Mouse (Mus musculus) intestine, embryonic 14.5 days (tissue): ENCODE measurements around the gene Bcl10. TPM values are rescaled to one million over a fixed set of nuclear protein-coding genes. Genes with fewer than 3 reads are reported as not detected.

Source experiments
- ATAC-seq: fragments of 200-750 bp; cut with Nextera tagmentation; replicated peaks from 2 replicates; pipeline ENCODE4 v1.8.0; 2017; ENCODE audit warnings: low read depth, moderate number of reproducible peaks, moderate TSS enrichment, moderate library complexity; ENCODE audit not compliant: low FRiP score, low TSS enrichment
- DNase-seq: peaks from one replicate; pipeline ENCODE4 v3.0.0-alpha.2; 2018; ENCODE audit warnings: low spot score
- H3K27ac ChIP-seq: fragments of 300-500 bp; sonication (generic); 2 replicates; pipeline ENCODE4 v1.5.1; 2014; ENCODE audit warnings: low read depth, mild to moderate bottlenecking, control low read depth
- H3K27me3 ChIP-seq: fragments of 300-500 bp; sonication (generic); replicated peaks from 2 replicates; pipeline ENCODE4 v1.6.1; 2014; ENCODE audit warnings: low read length, control low read depth; ENCODE audit not compliant: control insufficient read depth, insufficient read depth
- H3K36me3 ChIP-seq: fragments of 300-500 bp; sonication (generic); 2 replicates; pipeline ENCODE4 v1.6.1; 2014; ENCODE audit warnings: low read length, control low read depth; ENCODE audit not compliant: control insufficient read depth, insufficient read depth
- H3K4me1 ChIP-seq: fragments of 300-500 bp; sonication (generic); replicated peaks from 2 replicates; pipeline ENCODE4 v1.6.1; 2014; ENCODE audit warnings: low read length, control low read depth, mixed read lengths; ENCODE audit not compliant: control insufficient read depth, insufficient read depth
- H3K4me2 ChIP-seq: fragments of 300-500 bp; sonication (generic); 2 replicates; pipeline ENCODE4 v1.6.1; 2014; ENCODE audit warnings: low read length
- H3K4me3 ChIP-seq: fragments of 300-500 bp; sonication (generic); 2 replicates; pipeline ENCODE4 v1.5.1; 2014; ENCODE audit warnings: low read depth, low read length, control low read depth, mixed read lengths
- H3K9ac ChIP-seq: fragments of 300-500 bp; sonication (generic); 2 replicates; pipeline ENCODE4 v1.6.1; 2014; ENCODE audit warnings: mild to moderate bottlenecking, low read length
- H3K9me3 ChIP-seq: fragments of 300-500 bp; sonication (generic); 2 replicates; pipeline ENCODE4 v1.6.1; 2016; ENCODE audit warnings: low read length, control low read depth; ENCODE audit not compliant: control insufficient read depth
- WGBS: fragments of 180-500 bp; shearing (Covaris S2); extraction: QIAGEN DNeasy Blood & Tissue Kit; methylation state at CpG from one replicate; pipeline ENCODE4 v1.1.7; 2014; 5-methylcytosine and 5-hydroxymethylcytosine counted together
- polyA plus RNA-seq: library from polyadenylated mRNA; unstranded; fragments of >200 nt; fragmentation: Nextera tagmentation; extraction: Ambion mirVana; gene quantifications from 2 replicates; pipeline ENCODE4 v1.2.1, GENCODE M21; 2014

The Bcl10 gene
- polyA plus RNA-seq, 1 experiment from 2014 or later: 53.5 TPM

DNA sequence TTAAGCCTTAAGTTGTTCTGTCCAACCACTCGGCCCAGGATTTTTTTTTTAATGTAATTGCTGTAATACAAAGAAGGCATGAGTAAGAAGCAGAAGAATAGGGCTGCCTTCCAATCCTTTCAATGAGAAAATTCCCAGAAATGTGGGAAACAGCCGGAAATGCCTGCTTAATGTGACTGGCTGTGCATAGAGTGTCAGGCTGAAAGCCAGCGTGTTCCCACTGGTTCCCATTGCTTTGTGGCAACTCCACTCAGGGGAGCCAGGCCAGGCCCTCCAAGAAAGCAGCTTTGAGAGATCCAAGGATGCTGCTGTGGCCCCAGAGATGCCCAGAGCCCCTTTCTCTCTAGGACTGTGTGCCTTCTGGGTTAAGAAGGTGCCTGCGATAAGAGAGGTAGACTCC lies 37.2 kb upstream of the Bcl10 start:
- H3K4me3 ChIP-seq: no peak overlapping the region

DNA sequence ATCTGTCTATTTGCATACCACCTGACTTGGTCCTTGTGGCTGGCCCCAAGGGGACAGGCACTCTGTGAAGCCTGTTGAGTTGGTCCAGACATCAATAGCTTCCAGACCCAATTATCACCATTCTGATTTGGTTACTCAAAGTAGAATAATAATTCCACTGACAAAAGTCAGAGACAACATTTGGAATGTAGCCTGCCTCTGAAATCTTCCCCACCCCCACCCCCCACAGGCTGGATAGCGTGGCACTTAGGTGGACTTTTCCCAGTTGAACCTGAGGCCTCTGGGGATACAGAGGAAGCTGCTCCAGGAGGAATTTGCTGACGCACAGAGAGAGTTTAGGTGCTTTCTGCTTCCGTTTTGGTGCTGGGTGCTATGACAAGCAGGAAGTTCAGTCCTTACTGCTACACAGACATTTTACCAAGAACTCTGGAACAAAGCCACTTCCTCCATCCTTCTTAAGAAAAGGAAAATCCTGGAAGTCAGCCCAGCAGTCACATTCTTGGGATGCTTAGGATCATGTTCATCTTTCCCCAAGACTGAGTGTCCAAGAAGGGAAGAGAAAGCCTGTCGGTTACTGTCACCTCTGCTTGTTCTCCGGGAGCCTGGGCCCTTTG lies 36.6 kb upstream of the Bcl10 start:
- peak; percentile 40; the same call in 1 of the 2 replicates for ATAC-seq
- Histone ChIP-seq H3K27me3 (no peaks in the 10 kb centered on the region), H3K4me3 (no peak overlapping the region), H3K4me1 (peaks cover 12% of the 10 kb centered on the region), H3K9ac (no peak overlapping the region), H3K4me2 (no peak overlapping the region), H3K36me3 (no peaks in the 10 kb centered on the region), H3K27ac (peak overlapping the region; percentile 70), H3K9me3 (no peaks in the 10 kb centered on the region)
- DNase-seq: no peak
- 26% methylated on average over 5 of the region's 5 CpGs for whole genome bisulfite sequencing

More for the DNA sequence above, 37.2 kb upstream of the Bcl10 start:
- no peak overlapping the region for H3K4me2 ChIP-seq
- H3K27ac ChIP-seq: peak overlapping the region; percentile 70
- no peaks in the 10 kb centered on the region for H3K27me3 ChIP-seq
- 67% methylated on average over 4 of the region's 4 CpGs for WGBS
- H3K9me3 ChIP-seq: no peaks in the 10 kb centered on the region
- H3K36me3 ChIP-seq: no peaks in the 10 kb centered on the region
- H3K9ac ChIP-seq: no peak overlapping the region
- H3K4me1 ChIP-seq: peaks cover 12% of the 10 kb centered on the region
- DNase-seq: no peak
- no peak for ATAC-seq

DNA sequence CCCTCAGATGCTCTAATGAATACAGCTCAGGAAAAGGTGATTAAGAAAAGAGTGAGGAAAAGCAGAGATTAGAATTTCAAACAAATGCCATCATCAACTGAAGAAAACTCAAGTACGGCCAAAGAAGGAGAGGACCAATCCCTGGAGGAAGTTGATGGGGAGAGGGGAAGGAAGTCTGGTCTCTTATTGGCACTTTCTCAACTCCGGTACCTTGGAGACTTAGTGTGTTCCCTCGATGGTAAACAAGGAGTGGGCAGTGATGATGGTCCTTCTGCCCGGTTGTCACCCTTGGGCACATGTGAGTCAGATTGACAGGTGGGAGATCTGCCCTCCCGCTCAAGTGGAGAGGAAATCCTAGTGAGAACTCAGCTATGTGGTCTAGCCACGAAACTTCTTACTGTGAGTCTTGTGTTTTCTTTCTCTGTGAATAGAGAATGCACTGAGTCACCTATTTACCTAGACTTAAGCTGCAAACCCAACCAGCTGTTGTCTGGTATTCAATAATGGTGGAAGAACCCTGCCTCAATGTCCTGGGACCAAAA lies 35.1 kb upstream of the Bcl10 start:
- Histone ChIP-seq H3K4me2 (no peak overlapping the region), H3K27ac (no peak overlapping the region), H3K36me3 (no peaks in the 10 kb centered on the region), H3K4me1 (peaks cover 12% of the 10 kb centered on the region), H3K9me3 (no peaks in the 10 kb centered on the region), H3K9ac (no peak overlapping the region), H3K4me3 (no peak overlapping the region), H3K27me3 (no peaks in the 10 kb centered on the region)
- 78% methylated on average over 6 of the region's 6 CpGs for WGBS
- DNase-seq: no peak
- ATAC-seq: no peak

DNA sequence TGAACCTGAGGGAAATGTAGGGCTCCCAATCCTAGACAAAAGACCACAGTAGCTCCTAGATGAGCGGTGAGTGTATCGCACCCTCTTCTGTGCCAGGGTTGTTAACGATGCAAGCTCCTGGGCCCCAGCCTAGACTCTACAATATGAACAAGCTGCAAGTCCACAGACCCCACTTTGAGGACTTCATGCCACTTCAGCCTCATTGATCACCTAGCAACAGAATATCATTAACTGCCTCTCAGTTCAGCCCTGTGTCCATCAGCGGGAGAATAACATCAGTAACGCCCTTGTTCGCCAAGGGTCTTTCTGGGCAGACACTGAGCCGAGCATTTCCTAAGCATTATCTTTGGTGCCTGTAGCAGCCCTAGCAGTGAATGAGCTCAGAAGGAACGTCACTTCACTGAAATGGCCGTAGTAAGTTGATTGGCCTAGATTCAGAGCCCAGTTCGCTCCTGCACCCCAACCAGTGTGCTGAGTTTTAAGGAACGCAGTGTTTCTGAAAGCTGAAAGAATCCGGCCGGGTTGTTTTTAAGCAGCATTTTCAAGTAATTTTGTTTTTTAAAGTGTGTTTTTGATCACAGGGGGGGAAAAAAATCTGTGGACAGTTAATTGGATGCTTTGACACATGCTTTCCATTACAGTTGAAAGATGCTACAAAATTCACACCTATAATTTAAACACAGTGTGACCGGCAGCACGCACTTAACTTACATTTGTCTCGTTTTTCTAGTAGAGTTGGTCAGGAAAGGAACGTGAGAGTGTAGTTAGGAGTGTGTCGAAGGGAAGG lies 32.1 kb upstream of the Bcl10 start:
- Histone ChIP-seq H3K4me1 (peaks cover 11% of the 10 kb centered on the region), H3K4me3 (no peak overlapping the region), H3K36me3 (no peaks in the 10 kb centered on the region), H3K27ac (no peak overlapping the region), H3K9ac (no peak overlapping the region), H3K9me3 (no peaks in the 10 kb centered on the region), H3K27me3 (no peaks in the 10 kb centered on the region), H3K4me2 (no peak overlapping the region)
- DNase-seq (no peak), ATAC-seq (no peak)
- 88% methylated on average over 18 of the region's 18 CpGs for WGBS

DNA sequence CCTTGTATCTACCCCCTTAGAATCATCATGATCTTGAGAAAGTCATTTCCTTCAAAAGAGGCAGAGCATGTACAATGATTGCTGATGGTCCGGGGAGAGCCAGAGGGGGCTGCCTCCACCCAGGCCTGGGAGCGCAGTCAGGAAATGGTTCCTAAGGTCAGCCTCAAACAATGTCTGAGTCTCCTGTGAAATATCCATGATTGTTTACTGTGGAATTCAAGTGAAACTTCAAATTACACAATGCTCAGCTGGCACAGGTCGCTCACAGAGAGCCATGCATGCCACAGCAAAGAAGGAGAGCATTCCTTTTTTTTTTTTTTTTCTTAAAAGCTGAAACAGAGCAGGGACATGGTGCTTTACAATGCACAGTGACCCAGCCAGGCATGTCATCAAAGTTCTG lies 30.2 kb upstream of the Bcl10 start:
- H3K36me3 ChIP-seq: no peaks in the 10 kb centered on the region
- no peaks in the 10 kb centered on the region for H3K4me1 ChIP-seq
- no peaks in the 10 kb centered on the region for H3K9me3 ChIP-seq
- H3K4me2 ChIP-seq: no peak overlapping the region
- ATAC-seq: no peak
- no peak overlapping the region for H3K9ac ChIP-seq
- H3K4me3 ChIP-seq: no peak overlapping the region
- WGBS: 60% methylated on average over 3 of the region's 3 CpGs
- H3K27me3 ChIP-seq: no peaks in the 10 kb centered on the region
- no peak overlapping the region for H3K27ac ChIP-seq
- DNase-seq: no peak

DNA sequence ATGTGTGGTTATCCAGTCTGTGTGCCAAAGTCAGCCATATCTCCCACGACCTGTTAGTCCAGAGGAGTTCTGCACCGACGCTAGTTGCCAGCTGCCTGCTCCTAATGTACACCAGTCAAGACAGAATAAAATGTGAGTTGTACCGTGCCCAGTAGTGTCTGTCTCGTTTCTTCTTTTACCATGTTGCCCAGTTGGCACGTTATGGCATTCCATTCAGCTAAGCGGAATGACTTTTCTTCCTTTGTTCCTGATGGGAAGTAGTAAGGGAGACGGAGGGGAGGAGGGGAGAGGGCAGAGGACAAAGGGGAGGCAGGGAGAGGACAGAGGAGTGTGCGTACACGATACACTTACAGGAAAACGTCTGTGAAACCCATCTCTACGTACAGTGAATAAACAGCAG lies 28.5 kb upstream of the Bcl10 start:
- WGBS: 82% methylated on average over 12 of the region's 12 CpGs
- no peaks in the 10 kb centered on the region for H3K36me3 ChIP-seq
- no peak for DNase-seq
- H3K4me2 ChIP-seq: no peak overlapping the region
- no peaks in the 10 kb centered on the region for H3K27me3 ChIP-seq
- no peaks in the 10 kb centered on the region for H3K9me3 ChIP-seq
- no peak overlapping the region for H3K9ac ChIP-seq
- no peak overlapping the region for H3K27ac ChIP-seq
- ATAC-seq: no peak
- H3K4me1 ChIP-seq: no peaks in the 10 kb centered on the region
- no peak overlapping the region for H3K4me3 ChIP-seq

DNA sequence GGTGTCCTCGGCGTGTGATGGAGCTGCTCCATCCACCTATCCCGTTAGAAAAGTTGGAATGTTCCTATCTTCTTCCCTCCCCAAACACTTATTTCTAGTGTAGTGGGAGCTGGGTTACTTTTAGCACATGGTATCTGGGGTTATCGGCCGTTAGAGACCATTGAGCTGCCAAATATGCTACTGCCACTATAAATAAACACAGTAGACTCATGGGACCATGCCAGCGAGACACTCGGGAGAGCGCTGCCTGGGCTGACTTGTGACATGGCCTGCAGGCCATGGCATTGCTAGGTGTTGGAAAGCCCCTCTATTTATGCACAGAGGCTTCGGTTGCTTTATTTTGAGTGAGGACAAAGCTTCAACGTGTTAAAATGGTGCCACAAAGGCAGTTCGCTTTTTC lies 24.9 kb upstream of the Bcl10 start:
- no peaks in the 10 kb centered on the region for H3K36me3 ChIP-seq
- no peak overlapping the region for H3K27ac ChIP-seq
- no peak overlapping the region for H3K4me3 ChIP-seq
- ATAC-seq (no peak), DNase-seq (no peak)
- no peak overlapping the region for H3K9ac ChIP-seq
- no peak overlapping the region for H3K4me2 ChIP-seq
- H3K4me1 ChIP-seq: no peaks in the 10 kb centered on the region
- H3K9me3 ChIP-seq: no peaks in the 10 kb centered on the region
- WGBS: 82% methylated on average over 11 of the region's 11 CpGs
- no peaks in the 10 kb centered on the region for H3K27me3 ChIP-seq

DNA sequence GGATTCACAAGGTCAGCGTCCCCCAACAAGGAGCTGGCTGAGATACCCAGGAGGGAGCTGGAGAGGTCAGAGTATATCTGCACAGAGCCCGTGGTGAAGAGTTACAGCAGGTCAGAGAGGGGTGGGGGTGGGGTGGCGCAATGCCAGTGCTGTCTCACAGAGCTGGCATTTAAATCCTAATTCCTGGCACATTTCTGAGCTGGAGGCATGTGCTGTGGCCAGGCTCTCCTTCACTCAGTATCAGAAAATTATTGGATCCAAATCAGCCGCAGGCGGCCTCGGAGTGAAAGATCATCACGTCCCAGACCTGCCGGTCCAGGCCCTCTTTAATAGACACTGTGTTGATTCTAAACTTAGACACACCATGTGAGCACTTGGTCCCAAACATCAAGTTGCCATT lies 22.8 kb upstream of the Bcl10 start:
- DNase-seq (no peak), ATAC-seq (no peak)
- H3K4me3 ChIP-seq: no peak overlapping the region
- H3K27me3 ChIP-seq: no peaks in the 10 kb centered on the region
- H3K4me2 ChIP-seq: no peak overlapping the region
- 66% methylated on average over 8 of the region's 8 CpGs for WGBS
- no peaks in the 10 kb centered on the region for H3K36me3 ChIP-seq
- H3K27ac ChIP-seq: no peak overlapping the region
- no peaks in the 10 kb centered on the region for H3K4me1 ChIP-seq
- H3K9me3 ChIP-seq: no peaks in the 10 kb centered on the region
- no peak overlapping the region for H3K9ac ChIP-seq
